Mouse (Mus musculus): ENCODE results near the gene Dntt. TPM values are rescaled to one million over a fixed set of nuclear protein-coding genes. Genes with fewer than 3 reads are reported as not detected.

Dntt gene
- polyA plus RNA-seq, 1 experiment from 2014 or later, result 0.17 TPM

- Histone ChIP-seq H3K4me2 (ENCODE audit: low read length) (no peak overlapping the region), H3K9me3 (replicated peaks; ENCODE audit: low read length) (no peaks in the 10 kb centered on the region), H3K27me3 (ENCODE audit: insufficient read depth, low read length) (0 out of 2 replicates have a peak, but pooled peaks cover 4% of the 10 kb centered on the region), H3K27ac (no peak overlapping the region), H3K4me3 (replicated peaks; ENCODE audit: low read depth, low read length) (no peak overlapping the region), H3K36me3 (ENCODE audit: insufficient read depth, low read length) (no peaks in the 10 kb centered on the region), H3K9ac (ENCODE audit: low read depth, low read length) (no peak overlapping the region), H3K4me1 (replicated peaks; ENCODE audit: insufficient read depth, low read length) (no peaks in the 10 kb centered on the region)
- ATAC-seq (replicated peaks; ENCODE audit: low FRiP score, low read depth), result 0 out of 2 replicates have a peak, but pooled peaks have one; percentile 23
- WGBS, result 4% methylated on average over 2 of the region's 2 CpGs
- TF ChIP-seq CTCF (IDR thresholded peaks at IDR 0.05; ENCODE audit: low read depth), result peak; percentile 92
- DNase-seq (ENCODE audit: low spot score), result peak; percentile 85
Observed at GRCm38 (mm10) chr19:41086700-41087099, 57.6 kb downstream of the Dntt start.

GRCm38 (mm10) chr19:41087901-41088300 is 58.8 kb downstream of the Dntt start:
- H3K9me3 ChIP-seq (replicated peaks; ENCODE audit: low read length), result no peaks in the 10 kb centered on the region
- TF ChIP-seq CTCF (IDR thresholded peaks at IDR 0.05; ENCODE audit: low read depth), result 0 out of 2 replicates have a peak, but pooled peaks have one; percentile 2
- WGBS, result 35% methylated on average over 4 of the region's 4 CpGs
- H3K4me2 ChIP-seq (ENCODE audit: low read length), result no peak overlapping the region
- H3K27me3 ChIP-seq (ENCODE audit: insufficient read depth, low read length), result 0 out of 2 replicates have a peak, but pooled peaks cover 4% of the 10 kb centered on the region
- ATAC-seq (replicated peaks; ENCODE audit: low FRiP score, low read depth) (no peak), DNase-seq (ENCODE audit: low spot score) (no peak)
- no peak overlapping the region for H3K27ac ChIP-seq
- no peaks in the 10 kb centered on the region for H3K4me1 ChIP-seq (replicated peaks; ENCODE audit: insufficient read depth, low read length)
- no peak overlapping the region for H3K9ac ChIP-seq (ENCODE audit: low read depth, low read length)
- H3K36me3 ChIP-seq (ENCODE audit: insufficient read depth, low read length), result no peaks in the 10 kb centered on the region
- no peak overlapping the region for H3K4me3 ChIP-seq (replicated peaks; ENCODE audit: low read depth, low read length)

- H3K9me3 ChIP-seq (replicated peaks; ENCODE audit: low read length), result no peaks in the 10 kb centered on the region
- H3K9ac ChIP-seq (ENCODE audit: low read depth, low read length), result no peak overlapping the region
- no peak overlapping the region for H3K27ac ChIP-seq
- ATAC-seq (replicated peaks; ENCODE audit: low FRiP score, low read depth) (no peak), DNase-seq (ENCODE audit: low spot score) (no peak)
- 49% methylated on average over 18 of the region's 18 CpGs for WGBS
- no peaks in the 10 kb centered on the region for H3K36me3 ChIP-seq (ENCODE audit: insufficient read depth, low read length)
- H3K4me3 ChIP-seq (replicated peaks; ENCODE audit: low read depth, low read length), result no peak overlapping the region
- TF ChIP-seq CTCF (IDR thresholded peaks at IDR 0.05; ENCODE audit: low read depth), result no peak
- peak overlapping the region; percentile 19; the same call in 1 of the 2 replicates for H3K4me2 ChIP-seq (ENCODE audit: low read length)
- no peaks in the 10 kb centered on the region for H3K4me1 ChIP-seq (replicated peaks; ENCODE audit: insufficient read depth, low read length)
- 0 out of 2 replicates have a peak, but pooled peaks cover 4% of the 10 kb centered on the region for H3K27me3 ChIP-seq (ENCODE audit: insufficient read depth, low read length)
Observed at GRCm38 (mm10) chr19:41088491-41088890, 59.4 kb downstream of the Dntt start.

- WGBS, result 6% methylated on average over 5 of the region's 5 CpGs
Observed at GRCm38 (mm10) chr19:41089833-41090232, 60.8 kb downstream of the Dntt start.

GRCm38 (mm10) chr19:41091901-41092300 is 62.8 kb downstream of the Dntt start:
- Histone ChIP-seq H3K4me2 (ENCODE audit: low read length) (no peak overlapping the region), H3K9me3 (replicated peaks; ENCODE audit: low read length) (no peaks in the 10 kb centered on the region), H3K9ac (ENCODE audit: low read depth, low read length) (no peak overlapping the region), H3K27me3 (ENCODE audit: insufficient read depth, low read length) (0 out of 2 replicates have a peak, but pooled peaks cover 4% of the 10 kb centered on the region), H3K4me3 (replicated peaks; ENCODE audit: low read depth, low read length) (no peak overlapping the region), H3K36me3 (ENCODE audit: insufficient read depth, low read length) (no peaks in the 10 kb centered on the region), H3K4me1 (replicated peaks; ENCODE audit: insufficient read depth, low read length) (no peaks in the 10 kb centered on the region), H3K27ac (no peak overlapping the region)
- TF ChIP-seq CTCF (IDR thresholded peaks at IDR 0.05; ENCODE audit: low read depth), result no peak
- WGBS, result 66% methylated on average over 2 of the region's 2 CpGs
- DNase-seq (ENCODE audit: low spot score) (no peak), ATAC-seq (replicated peaks; ENCODE audit: low FRiP score, low read depth) (no peak)

More at GRCm38 (mm10) chr19:41089833-41090232, 60.8 kb downstream of the Dntt start:
- Histone ChIP-seq H3K27me3 (ENCODE audit: insufficient read depth, low read length) (0 out of 2 replicates have a peak, but pooled peaks cover 4% of the 10 kb centered on the region), H3K4me1 (replicated peaks; ENCODE audit: insufficient read depth, low read length) (no peaks in the 10 kb centered on the region), H3K4me3 (replicated peaks; ENCODE audit: low read depth, low read length) (no peak overlapping the region), H3K9me3 (replicated peaks; ENCODE audit: low read length) (no peaks in the 10 kb centered on the region), H3K27ac (no peak overlapping the region), H3K9ac (ENCODE audit: low read depth, low read length) (no peak overlapping the region), H3K36me3 (ENCODE audit: insufficient read depth, low read length) (no peaks in the 10 kb centered on the region), H3K4me2 (ENCODE audit: low read length) (no peak overlapping the region)
- ATAC-seq (replicated peaks; ENCODE audit: low FRiP score, low read depth), result 0 out of 2 replicates have a peak, but pooled peaks have one; percentile 35
- DNase-seq (ENCODE audit: low spot score), result peak; percentile 75
- peak; percentile 83 for TF ChIP-seq CTCF (IDR thresholded peaks at IDR 0.05; ENCODE audit: low read depth)

GRCm38 (mm10) chr19:41097038-41097437 is 68.0 kb downstream of the Dntt start:
- H3K36me3 ChIP-seq (ENCODE audit: insufficient read depth, low read length), result no peaks in the 10 kb centered on the region

GRCm38 (mm10) chr19:41100863-41101262 is 71.8 kb downstream of the Dntt start:
- H3K4me2 ChIP-seq (ENCODE audit: low read length), result no peak overlapping the region
- no peak for ATAC-seq (replicated peaks; ENCODE audit: low FRiP score, low read depth)
- 86% methylated on average over 7 of the region's 7 CpGs for WGBS

More at GRCm38 (mm10) chr19:41097038-41097437, 68.0 kb downstream of the Dntt start:
- H3K9ac ChIP-seq (ENCODE audit: low read depth, low read length), result no peak overlapping the region
- no peaks in the 10 kb centered on the region for H3K27me3 ChIP-seq (ENCODE audit: insufficient read depth, low read length)
- H3K27ac ChIP-seq, result no peak overlapping the region
- H3K4me3 ChIP-seq (replicated peaks; ENCODE audit: low read depth, low read length), result no peak overlapping the region
- H3K4me1 ChIP-seq (replicated peaks; ENCODE audit: insufficient read depth, low read length), result no peaks in the 10 kb centered on the region
- TF ChIP-seq CTCF (IDR thresholded peaks at IDR 0.05; ENCODE audit: low read depth), result no peak
- no peak overlapping the region for H3K4me2 ChIP-seq (ENCODE audit: low read length)
- no peaks in the 10 kb centered on the region for H3K9me3 ChIP-seq (replicated peaks; ENCODE audit: low read length)
- 79% methylated on average over 4 of the region's 4 CpGs for WGBS
- no peak for DNase-seq (ENCODE audit: low spot score)
- no peak for ATAC-seq (replicated peaks; ENCODE audit: low FRiP score, low read depth)

More at GRCm38 (mm10) chr19:41100863-41101262, 71.8 kb downstream of the Dntt start:
- DNase-seq (ENCODE audit: low spot score), result no peak
- no peak overlapping the region for H3K9ac ChIP-seq (ENCODE audit: low read depth, low read length)
- no peaks in the 10 kb centered on the region for H3K27me3 ChIP-seq (ENCODE audit: insufficient read depth, low read length)
- no peaks in the 10 kb centered on the region for H3K4me1 ChIP-seq (replicated peaks; ENCODE audit: insufficient read depth, low read length)
- no peak for TF ChIP-seq CTCF (IDR thresholded peaks at IDR 0.05; ENCODE audit: low read depth)
- H3K4me3 ChIP-seq (replicated peaks; ENCODE audit: low read depth, low read length), result no peak overlapping the region
- H3K27ac ChIP-seq, result no peak overlapping the region
- no peaks in the 10 kb centered on the region for H3K36me3 ChIP-seq (ENCODE audit: insufficient read depth, low read length)
- H3K9me3 ChIP-seq (replicated peaks; ENCODE audit: low read length), result no peaks in the 10 kb centered on the region
